Mouse (Mus musculus) heart, adult 2 months (tissue): Measurements from ENCODE around the gene Rgl3. TPM values are rescaled to one million over a fixed set of nuclear protein-coding genes. Genes with fewer than 3 reads are reported as not detected.
A peak's percentile ranks its signal among the peaks of the same experiment; 100 is the strongest.

Experiments
- DNase-seq, 2 experiments: peaks; one replicate each; pipeline ENCODE4 v3.0.0; 2021
- H3K27ac ChIP-seq: fragments of 200-600 bp; 2 replicates; pipeline ENCODE4 v1.8.1; 2022
- H3K27me3 ChIP-seq: fragments of 200-500 bp; 2 replicates; pipeline ENCODE4 v1.6.1; 2012; ENCODE audit warnings: mild to moderate bottlenecking, low read length, inconsistent platforms, mixed read lengths; ENCODE audit not compliant: control insufficient read depth, insufficient read depth
- H3K36me3 ChIP-seq: fragments of 200-500 bp; 2 replicates; pipeline ENCODE4 v1.6.1; 2012; ENCODE audit warnings: low read length, inconsistent platforms; ENCODE audit not compliant: control insufficient read depth, insufficient read depth
- H3K4me1 ChIP-seq: fragments of 200-500 bp; 2 replicates; pipeline ENCODE4 v1.6.1; 2011; ENCODE audit warnings: low read length; ENCODE audit not compliant: control insufficient read depth, insufficient read depth
- H3K4me3 ChIP-seq: fragments of 200-600 bp; 2 replicates; pipeline ENCODE4 v1.8.1; 2022
- H3K79me2 ChIP-seq: fragments of 200-500 bp; replicated peaks from 2 replicates; pipeline ENCODE4 v1.6.1; 2012; ENCODE audit warnings: mild to moderate bottlenecking, inconsistent platforms, low read length, moderate library complexity, mixed read lengths; ENCODE audit not compliant: control insufficient read depth, insufficient read depth
- H3K9ac ChIP-seq: fragments of 200-500 bp; 2 replicates; pipeline ENCODE4 v1.6.1; 2012; ENCODE audit warnings: low read depth, mild to moderate bottlenecking, control low read depth, inconsistent platforms, low read length, mixed read lengths
- CTCF ChIP-seq: fragments of 200-600 bp; IDR thresholded peaks from 2 replicates; pipeline ENCODE4 v1.8.1; 2022; ENCODE audit warnings: antibody characterized with exemption, mild to moderate bottlenecking, moderate library complexity
- EP300 ChIP-seq: fragments of 200-500 bp; IDR thresholded peaks from 2 replicates; pipeline ENCODE4 v1.6.1; 2011; ENCODE audit warnings: low read depth, low read length, control low read depth; ENCODE audit not compliant: insufficient read depth
- POLR2A ChIP-seq: fragments of 200-500 bp; IDR thresholded peaks from 2 replicates; pipeline ENCODE4 v1.6.1; 2011; ENCODE audit warnings: mild to moderate bottlenecking, low read depth, low read length, control low read depth; ENCODE audit not compliant: insufficient read depth
- WGBS: fragments of 180-500 bp; shearing (Covaris S2); methylation state at CpG from one replicate; pipeline ENCODE4 v1.1.7; 2018; 5-methylcytosine and 5-hydroxymethylcytosine counted together
- intact Hi-C: fragments of 180-260 bp; cut with DNase I; formaldehyde crosslinking; loops from one replicate; pipeline ENCODE4 v1.15.1; 2025
- long read RNA-seq: library from polyadenylated mRNA; stranded (forward); transcript quantifications from one replicate; pipeline ENCODE4 v2.0.0, GENCODE M21; 2021
- polyA plus RNA-seq: library from polyadenylated mRNA; depleted of rRNA; stranded (reverse); fragments of >200 nt; gene quantifications from 2 replicates; pipeline ENCODE4 v1.2.3, GENCODE M21; 2012; rRNA removed
- total RNA-seq, 2 experiments: library from RNA; stranded (reverse); gene quantifications; 2 replicates each; pipeline ENCODE4 v1.2.3; 2021

Rgl3 gene
- total RNA-seq (1 to 10 TPM; 4.2 to 4.8 TPM), polyA plus RNA-seq (12.7 and 13.9 TPM in 2 replicates)
- long read RNA-seq, partial matches to known transcripts = 1 of 7 reads
- long read RNA-seq, other reads (novel, unspliced or antisense) = 2 of 7 reads

GRCm38 (mm10) chr9:21989230-21990110 lies at the start of gene Rgl3:
Gene Rgl3, minus strand, starts transcription at chr9:21989446.
- DNase-seq = peak; percentile 76
- intact Hi-C loops = no loop called here
- Histone ChIP-seq H3K27ac (no peak within 1 kb of the TSS; the same call in 1 of the 2 replicates), H3K4me3 (peak within 1 kb of the TSS; percentile 58), H3K79me2 (no peaks in the 10 kb centered on the region), H3K36me3 (no peaks in the 10 kb centered on the region), H3K27me3 (peaks cover 9% of the 10 kb centered on the region; the same call in 1 of the 2 replicates), H3K9ac (peak within 1 kb of the TSS; percentile 63), H3K4me1 (no peaks in the 10 kb centered on the region; the same call in 1 of the 2 replicates)
- 2% methylated on average over 42 of the region's 42 CpGs for WGBS
- TF ChIP-seq EP300 (no peak), POLR2A (peak; percentile 31; the same call in 1 of the 2 replicates), CTCF (no peak)

GRCm38 (mm10) chr9:22037826-22038225 lies 48.6 kb upstream of the Rgl3 start:
- no peak overlapping the region for H3K9ac ChIP-seq
- no peak for DNase-seq
- H3K27ac ChIP-seq = no peak overlapping the region
- no peaks in the 10 kb centered on the region for H3K36me3 ChIP-seq
- H3K79me2 ChIP-seq = no peaks in the 10 kb centered on the region
- H3K27me3 ChIP-seq = 0 out of 2 replicates have a peak, but pooled peaks cover 2% of the 10 kb centered on the region
- H3K4me3 ChIP-seq = no peak overlapping the region
- intact Hi-C loops = no loop called here
- WGBS = 63% methylated on average over 10 of the region's 10 CpGs
- TF ChIP-seq CTCF (no peak), POLR2A (no peak), EP300 (no peak)
- no peaks in the 10 kb centered on the region for H3K4me1 ChIP-seq

GRCm38 (mm10) chr9:22035300-22036044 lies 46.2 kb upstream of the Rgl3 start:
- Histone ChIP-seq H3K27ac (no peak overlapping the region), H3K36me3 (no peaks in the 10 kb centered on the region), H3K4me3 (no peak overlapping the region), H3K79me2 (no peaks in the 10 kb centered on the region), H3K27me3 (0 out of 2 replicates have a peak, but pooled peaks cover 2% of the 10 kb centered on the region), H3K4me1 (no peaks in the 10 kb centered on the region), H3K9ac (no peak overlapping the region)
- 54% methylated on average over 6 of the region's 6 CpGs for WGBS
- TF ChIP-seq EP300 = no peak
- TF ChIP-seq CTCF = no peak
- no peak for TF ChIP-seq POLR2A
- intact Hi-C loops = no loop called here
- no peak for DNase-seq

GRCm38 (mm10) chr9:22030386-22030785 lies 41.1 kb upstream of the Rgl3 start:
- H3K4me3 ChIP-seq = no peak overlapping the region
- no peaks in the 10 kb centered on the region for H3K79me2 ChIP-seq
- H3K9ac ChIP-seq = no peak overlapping the region
- 90% methylated on average over 9 of the region's 9 CpGs for WGBS
- no peak overlapping the region for H3K27ac ChIP-seq
- H3K27me3 ChIP-seq = no peaks in the 10 kb centered on the region
- no peak for DNase-seq
- intact Hi-C loops = no loop called here
- H3K36me3 ChIP-seq = no peaks in the 10 kb centered on the region
- no peaks in the 10 kb centered on the region for H3K4me1 ChIP-seq
- TF ChIP-seq CTCF = no peak
- TF ChIP-seq EP300 = no peak
- no peak for TF ChIP-seq POLR2A

- no peaks in the 10 kb centered on the region for H3K4me1 ChIP-seq
- WGBS = 40% methylated on average over 7 of the region's 7 CpGs
- TF ChIP-seq CTCF = no peak
- TF ChIP-seq EP300 = no peak
- TF ChIP-seq POLR2A = no peak
- no peaks in the 10 kb centered on the region for H3K27me3 ChIP-seq
- no peak overlapping the region for H3K4me3 ChIP-seq
- no peaks in the 10 kb centered on the region for H3K79me2 ChIP-seq
- intact Hi-C loops = no loop called here
- H3K27ac ChIP-seq = no peak overlapping the region
- DNase-seq = no peak
- H3K9ac ChIP-seq = no peak overlapping the region
- no peaks in the 10 kb centered on the region for H3K36me3 ChIP-seq
Measured at GRCm38 (mm10) chr9:22028467-22028866, 39.2 kb upstream of the Rgl3 start.
